Mouse (Mus musculus) ovary, adult 2 months (tissue): Measurements from ENCODE around the gene Mei4. TPM values are rescaled to one million over a fixed set of nuclear protein-coding genes. Genes with fewer than 3 reads are reported as not detected.

Experiments
- polyA plus RNA-seq: library from polyadenylated mRNA; depleted of rRNA; stranded (reverse); fragments of >200 nt; gene quantifications from 2 replicates; pipeline ENCODE4 v1.2.3, GENCODE M21; 2012; rRNA removed

Gene Mei4
- not detected in 2 replicates for polyA plus RNA-seq

GRCm38 (mm10) chr9:81863181-81863887 lies at the start of gene Mei4:
Gene Mei4 (plus strand): TSS chr9:81863670.

Other genes starting within 250 kb of the Mei4 start
- gene Htr1b, start 229.8 kb upstream of the Mei4 start, polyA plus RNA-seq = 3.1 and 4.0 TPM in 2 replicates